Mouse (Mus musculus): ENCODE measurements at regions not wholly inside any gene's neighbourhood (a gene's known extent, or its start where the extent isn't known, plus 50 kb on each side); places are given as distances from the start of the nearest gene placed in this dataset.
"Not testable (repeated sequence)": the region's sequence is repeated elsewhere in the genome, so short reads cannot be mapped to it uniquely, and the experiment has no call there.

- no peaks in the 10 kb centered on the region for H3K9me3 ChIP-seq
- no peak overlapping the region for H3K4me2 ChIP-seq
- ATAC-seq (ENCODE audit: extremely low read depth, insufficient number of reproducible peaks, low FRiP score, low TSS enrichment), result no peak
- WGBS, result 60% methylated on average over 12 of the region's 12 CpGs
- no peak overlapping the region for H3K9ac ChIP-seq
- peaks cover 12% of the 10 kb centered on the region for H3K27me3 ChIP-seq (replicated peaks)
- no peaks in the 10 kb centered on the region for H3K36me3 ChIP-seq
- H3K4me1 ChIP-seq, result no peaks in the 10 kb centered on the region; the same call in 1 of the 2 replicates
- no peak overlapping the region for H3K27ac ChIP-seq (replicated peaks)
- no peak overlapping the region for H3K4me3 ChIP-seq
These were observed 139.0 kb downstream of the Cyld start for GRCm38 (mm10) chr8:88835756-88836291.

- Histone ChIP-seq H3K4me1 (no peaks in the 10 kb centered on the region), H3K27ac (replicated peaks) (no peak overlapping the region), H3K9me3 (peaks cover 7% of the 10 kb centered on the region; the same call in 1 of the 2 replicates), H3K4me3 (no peak overlapping the region), H3K4me2 (no peak overlapping the region), H3K36me3 (no peaks in the 10 kb centered on the region), H3K27me3 (replicated peaks) (0 out of 2 replicates have a peak, but pooled peaks cover 5% of the 10 kb centered on the region), H3K9ac (no peak overlapping the region)
- WGBS, result 47% methylated on average over 5 of the region's 5 CpGs
- ATAC-seq (ENCODE audit: extremely low read depth, insufficient number of reproducible peaks, low FRiP score, low TSS enrichment), result no peak
These were observed 129.0 kb downstream of the Cyld start for GRCm38 (mm10) chr8:88825816-88826215.

GRCm38 (mm10) chr8:88823931-88824330 is 127.1 kb downstream of the Cyld start:
- Histone ChIP-seq H3K9ac (no peak overlapping the region), H3K27ac (replicated peaks) (no peak overlapping the region), H3K36me3 (no peaks in the 10 kb centered on the region), H3K27me3 (replicated peaks) (0 out of 2 replicates have a peak, but pooled peaks cover 5% of the 10 kb centered on the region), H3K4me1 (no peaks in the 10 kb centered on the region), H3K4me2 (no peak overlapping the region), H3K4me3 (no peak overlapping the region), H3K9me3 (peaks cover 7% of the 10 kb centered on the region; the same call in 1 of the 2 replicates)
- 64% methylated on average over 7 of the region's 7 CpGs for WGBS
- ATAC-seq (ENCODE audit: extremely low read depth, insufficient number of reproducible peaks, low FRiP score, low TSS enrichment), result no peak

DNA sequence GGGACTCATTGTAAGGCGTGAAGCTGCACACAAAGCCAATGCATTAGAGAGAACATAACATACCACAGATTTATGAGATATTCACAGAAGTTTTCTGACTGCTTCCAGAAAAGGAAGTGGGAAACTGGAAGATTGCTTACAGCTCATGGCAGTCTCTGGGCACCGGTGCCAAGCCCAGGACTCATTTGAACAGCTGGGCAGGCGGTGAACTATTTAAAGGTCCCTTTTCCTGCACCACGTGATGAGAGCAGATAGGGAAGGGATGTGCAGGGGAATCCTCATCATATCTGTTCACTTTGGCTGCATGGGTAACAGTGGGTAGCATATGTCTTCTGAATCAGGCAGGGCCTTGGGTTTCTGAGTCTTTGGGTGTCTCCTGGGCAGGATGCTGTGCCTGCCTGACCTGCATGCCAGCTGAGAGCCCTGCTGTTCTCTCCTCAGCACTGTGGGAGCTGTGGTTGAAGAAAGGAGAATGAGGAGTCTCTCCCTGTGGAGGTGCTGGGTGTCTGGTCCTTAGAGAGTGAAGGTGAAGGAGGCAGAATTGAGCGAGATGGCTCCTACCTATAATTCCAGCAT is 123.5 kb downstream of the Cyld start:
- Histone ChIP-seq H3K9me3 (peaks cover 7% of the 10 kb centered on the region; the same call in 1 of the 2 replicates), H3K27me3 (replicated peaks) (0 out of 2 replicates have a peak, but pooled peaks cover 18% of the 10 kb centered on the region), H3K4me2 (no peak overlapping the region), H3K4me3 (no peak overlapping the region), H3K36me3 (no peaks in the 10 kb centered on the region), H3K9ac (no peak overlapping the region), H3K27ac (replicated peaks) (no peak overlapping the region), H3K4me1 (no peaks in the 10 kb centered on the region)
- ATAC-seq (ENCODE audit: extremely low read depth, insufficient number of reproducible peaks, low FRiP score, low TSS enrichment), result no peak
- 80% methylated on average over 5 of the region's 5 CpGs for WGBS

GRCm38 (mm10) chr8:88816461-88816860 is 119.6 kb downstream of the Cyld start:
- Histone ChIP-seq H3K4me1 (no peaks in the 10 kb centered on the region), H3K27me3 (replicated peaks) (peaks cover 46% of the 10 kb centered on the region), H3K4me3 (no peak overlapping the region), H3K9me3 (no peaks in the 10 kb centered on the region), H3K36me3 (no peaks in the 10 kb centered on the region), H3K9ac (no peak overlapping the region), H3K27ac (replicated peaks) (no peak overlapping the region), H3K4me2 (no peak overlapping the region)
- no peak for ATAC-seq (ENCODE audit: extremely low read depth, insufficient number of reproducible peaks, low FRiP score, low TSS enrichment)
- WGBS, result 59% methylated on average over 5 of the region's 5 CpGs

GRCm38 (mm10) chr8:88814246-88814645 is 117.4 kb downstream of the Cyld start:
- Histone ChIP-seq H3K4me3 (no peak overlapping the region), H3K4me1 (no peaks in the 10 kb centered on the region), H3K4me2 (no peak overlapping the region), H3K9me3 (no peaks in the 10 kb centered on the region), H3K27me3 (replicated peaks) (peaks cover 46% of the 10 kb centered on the region), H3K27ac (replicated peaks) (no peak overlapping the region), H3K9ac (no peak overlapping the region), H3K36me3 (no peaks in the 10 kb centered on the region)
- WGBS, result 82% methylated on average over 6 of the region's 6 CpGs
- no peak for ATAC-seq (ENCODE audit: extremely low read depth, insufficient number of reproducible peaks, low FRiP score, low TSS enrichment)

GRCm38 (mm10) chr8:88812901-88813676 is 116.3 kb downstream of the Cyld start:
- peaks cover 44% of the 10 kb centered on the region for H3K27me3 ChIP-seq (replicated peaks)
- 66% methylated on average over 27 of the region's 27 CpGs for WGBS
- no peak for ATAC-seq (ENCODE audit: extremely low read depth, insufficient number of reproducible peaks, low FRiP score, low TSS enrichment)
- no peaks in the 10 kb centered on the region for H3K36me3 ChIP-seq
- no peak overlapping the region for H3K27ac ChIP-seq (replicated peaks)
- H3K9me3 ChIP-seq, result no peaks in the 10 kb centered on the region
- no peak overlapping the region for H3K4me2 ChIP-seq
- H3K4me3 ChIP-seq, result no peak overlapping the region
- H3K4me1 ChIP-seq, result no peaks in the 10 kb centered on the region
- no peak overlapping the region for H3K9ac ChIP-seq

DNA sequence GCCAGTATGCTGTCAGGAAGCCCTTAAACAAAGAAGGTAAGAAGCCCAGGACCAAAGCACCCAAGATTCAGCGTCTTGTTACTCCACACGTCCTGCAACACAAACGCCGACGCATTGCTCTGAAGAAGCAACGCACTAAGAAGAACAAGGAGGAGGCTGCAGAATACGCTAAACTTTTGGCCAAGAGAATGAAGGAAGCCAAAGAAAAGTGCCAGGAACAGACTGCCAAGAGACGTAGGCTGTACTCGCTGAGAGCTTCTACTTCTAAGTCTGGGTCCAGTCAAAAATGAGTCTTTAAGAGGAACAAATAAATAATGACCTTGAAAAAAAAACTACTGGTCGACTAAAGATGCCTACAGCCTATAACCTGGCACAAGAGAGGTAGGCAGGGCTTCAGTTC is 110.0 kb downstream of the Cyld start:
- not testable (repeated sequence) for H3K4me2 ChIP-seq; ATAC-seq (ENCODE audit: extremely low read depth, insufficient number of reproducible peaks, low FRiP score, low TSS enrichment)
- 79% methylated on average over 10 of the region's 10 CpGs for WGBS

More for the DNA sequence above, 110.0 kb downstream of the Cyld start:
- H3K27me3 ChIP-seq (replicated peaks); H3K9ac ChIP-seq; H3K9me3 ChIP-seq; H3K4me1 ChIP-seq; H3K36me3 ChIP-seq; H3K27ac ChIP-seq (replicated peaks); H3K4me3 ChIP-seq: not testable (repeated sequence)
